Comparison of ENCODE assay signal across 8 mouse cellular contexts in genomic region chr3:95972251-95972872, GRCm38 (mm10). TPM values are rescaled to one million over a fixed set of nuclear protein-coding genes. Genes with fewer than 3 reads are reported as not detected.
DNase-seq lines count a peak whose midpoint lies in the region; ATAC-seq and TF ChIP-seq lines count a peak whose summit lies in the region.

No protein-coding gene starts in this region.

- 78% methylated on average over 12 of the region's 12 CpGs for WGBS in heart, embryonic 14.5 days
- 42% methylated on average over 12 of the region's 12 CpGs for WGBS in bone marrow, adult 2 months
- 68% methylated on average over 12 of the region's 12 CpGs for WGBS in hindbrain, embryonic 16.5 days
- 75% methylated on average over 12 of the region's 12 CpGs for WGBS in midbrain, embryonic 13.5 days

- no peaks in the 10 kb centered on the region for H3K9me3 ChIP-seq in heart, embryonic 14.5 days (ENCODE audit: control insufficient read depth, low read length)
- no peaks in the 10 kb centered on the region for H3K9me3 ChIP-seq in hindbrain, embryonic 16.5 days (ENCODE audit: control insufficient read depth, low read length)
- H3K9me3 ChIP-seq in midbrain, embryonic 13.5 days = no peaks in the 10 kb centered on the region

- no peak for DNase-seq in heart, postnatal 25 days (ENCODE audit: low spot score)
- no peak for DNase-seq in testis, postnatal 14 days (ENCODE audit: low spot score)
- no peak for DNase-seq in right cerebral cortex, postnatal 4 days
- no peak for DNase-seq in cerebellum, adult 11 months

- no peak overlapping the region for H3K27ac ChIP-seq in heart, embryonic 14.5 days (replicated peaks in 1 of 2; ENCODE audit: control insufficient read depth in 1 of 2, insufficient read depth in 1 of 2, low read depth in 2 of 2, low read length in 2 of 2)
- peak overlapping the region; percentile 93 for H3K27ac ChIP-seq in bone marrow, adult 2 months (ENCODE audit: control insufficient read depth, insufficient read depth, low read depth, low read length, poor library complexity)
- H3K27ac ChIP-seq in hindbrain, embryonic 16.5 days (ENCODE audit: low read depth, low read length) = no peak overlapping the region; the same call in 1 of the 2 replicates
- H3K27ac ChIP-seq in midbrain, embryonic 13.5 days = peak overlapping the region; percentile 64

- no peak for TF ChIP-seq CTCF in bone marrow, adult 2 months (IDR thresholded peaks at IDR 0.05; ENCODE audit: control insufficient read depth, insufficient read depth, low read length)

- H3K4me3 ChIP-seq in heart, embryonic 14.5 days (ENCODE audit: control insufficient read depth in 1 of 2, insufficient read depth in 1 of 2, low read depth in 1 of 2, low read length in 2 of 2) = peak overlapping the region; percentile 25 to 37
- no peak overlapping the region for H3K4me3 ChIP-seq in bone marrow, adult 2 months (replicated peaks; ENCODE audit: control insufficient read depth, low read depth, low read length)
- peak overlapping the region; percentile 23 for H3K4me3 ChIP-seq in hindbrain, embryonic 16.5 days (ENCODE audit: low read length)
- peak overlapping the region; percentile 32; the same call in 1 of the 2 replicates for H3K4me3 ChIP-seq in midbrain, embryonic 13.5 days (replicated peaks)

- no peaks in the 10 kb centered on the region for H3K27me3 ChIP-seq in heart, embryonic 14.5 days (ENCODE audit: control insufficient read depth, insufficient read depth, low read length)
- H3K27me3 ChIP-seq in hindbrain, embryonic 16.5 days (replicated peaks; ENCODE audit: control insufficient read depth, insufficient read depth, low read length) = no peaks in the 10 kb centered on the region
- H3K27me3 ChIP-seq in midbrain, embryonic 13.5 days = 0 out of 2 replicates have a peak, but pooled peaks cover 8% of the 10 kb centered on the region

- H3K9ac ChIP-seq in heart, embryonic 14.5 days (ENCODE audit: low read length) = peak overlapping the region; percentile 66
- H3K9ac ChIP-seq in hindbrain, embryonic 16.5 days (ENCODE audit: low read depth, low read length) = peak overlapping the region; percentile 35; the same call in 1 of the 2 replicates
- H3K9ac ChIP-seq in midbrain, embryonic 13.5 days (replicated peaks) = peak overlapping the region; percentile 57

- ATAC-seq in heart, embryonic 14.5 days (ENCODE audit: insufficient number of reproducible peaks, insufficient read depth, low FRiP score, low read depth) = no peak
- ATAC-seq in hindbrain, embryonic 16.5 days = no peak
- no peak for ATAC-seq in midbrain, embryonic 13.5 days

- H3K4me2 ChIP-seq in heart, embryonic 14.5 days (ENCODE audit: low read length) = peak overlapping the region; percentile 61
- peak overlapping the region; percentile 60 for H3K4me2 ChIP-seq in hindbrain, embryonic 16.5 days (ENCODE audit: low read length)
- H3K4me2 ChIP-seq in midbrain, embryonic 13.5 days (replicated peaks) = peak overlapping the region; percentile 60

- H3K4me1 ChIP-seq in heart, embryonic 14.5 days (ENCODE audit: control insufficient read depth in 2 of 2, insufficient read depth in 2 of 2, low read length in 2 of 2) = peaks cover 9 to 16% of the 10 kb centered on the region in 2 experiments; a peak in 2 of 4 replicates
- H3K4me1 ChIP-seq in bone marrow, adult 2 months (ENCODE audit: control insufficient read depth, insufficient read depth, low read length) = peaks cover 4% of the 10 kb centered on the region; the same call in 1 of the 2 replicates
- no peaks in the 10 kb centered on the region for H3K4me1 ChIP-seq in hindbrain, embryonic 16.5 days (ENCODE audit: control insufficient read depth, insufficient read depth, low read depth, low read length)
- H3K4me1 ChIP-seq in midbrain, embryonic 13.5 days (replicated peaks) = peaks cover 20% of the 10 kb centered on the region

- intact Hi-C loops in heart, postnatal 25 days (cut with DNase I) = no loop called here

- no peak for TF ChIP-seq POLR2A in bone marrow, adult 2 months (IDR thresholded peaks at IDR 0.05; ENCODE audit: borderline replicate concordance, control insufficient read depth, low read depth, low read length)

- H3K36me3 ChIP-seq in heart, embryonic 14.5 days (ENCODE audit: control insufficient read depth, insufficient read depth, low read length) = no peaks in the 10 kb centered on the region
- no peaks in the 10 kb centered on the region for H3K36me3 ChIP-seq in hindbrain, embryonic 16.5 days (ENCODE audit: control insufficient read depth, insufficient read depth, low read length)
- no peaks in the 10 kb centered on the region for H3K36me3 ChIP-seq in midbrain, embryonic 13.5 days

RNA-seq across cellular contexts. Expression of gene Plekho1, which starts 23.4 kb away (rescaled TPM):
- polyA plus RNA-seq in heart, embryonic 14.5 days (2014; fragmentation: Nextera tagmentation; extraction: Ambion mirVana) = 65.0 and 73.7 TPM in 2 replicates
- total RNA-seq in heart, postnatal 25 days (2021) = 10 to 100 TPM; 76.4 to 89.1 TPM
- polyA plus RNA-seq in bone marrow, adult 2 months (2011; ENCODE audit: insufficient read depth, insufficient read length, low replicate concordance, missing spikeins) = 36.1 and 59.2 TPM in 2 replicates
- polyA plus RNA-seq in hindbrain, embryonic 16.5 days (2015; fragmentation: Nextera tagmentation; extraction: Ambion mirVana) = 27.7 and 41.3 TPM in 2 replicates
- polyA plus RNA-seq in midbrain, embryonic 13.5 days (2015; fragmentation: Nextera tagmentation; extraction: Ambion mirVana) = 61.2 and 77.0 TPM in 2 replicates

RNA-seq across cellular contexts. Expression of gene Anp32e, which starts 43.3 kb away (rescaled TPM):
- polyA plus RNA-seq in heart, embryonic 14.5 days (2014; fragmentation: Nextera tagmentation; extraction: Ambion mirVana) = 58.3 and 65.3 TPM in 2 replicates
- 10 to 100 TPM; 74.2 to 92.2 TPM for total RNA-seq in heart, postnatal 25 days (2021)
- 275 and 382 TPM in 2 replicates for polyA plus RNA-seq in bone marrow, adult 2 months (2011; ENCODE audit: insufficient read depth, insufficient read length, low replicate concordance, missing spikeins)
- polyA plus RNA-seq in hindbrain, embryonic 16.5 days (2015; fragmentation: Nextera tagmentation; extraction: Ambion mirVana) = 110 and 118 TPM in 2 replicates
- polyA plus RNA-seq in midbrain, embryonic 13.5 days (2015; fragmentation: Nextera tagmentation; extraction: Ambion mirVana) = 218 and 242 TPM in 2 replicates

Comparison
In these comparisons a context has a peak if more than half of its experiments do, and no peak if none do; other contexts are left out.
1. H3K27ac ChIP-seq: peak in bone marrow, adult 2 months (single experiment) and midbrain, embryonic 13.5 days (single experiment); none in heart, embryonic 14.5 days (0 of 2) and hindbrain, embryonic 16.5 days (single experiment).
2. Peak in every context shown above with its lines, with median percentiles within 50 percentile points of each other: H3K4me2 ChIP-seq and H3K9ac ChIP-seq.